Mouse (Mus musculus) intestine, embryonic 14.5 days (tissue): Measurements from ENCODE around the gene Arfip2. TPM values are rescaled to one million over a fixed set of nuclear protein-coding genes. Genes with fewer than 3 reads are reported as not detected.

Source experiments
- ATAC-seq: fragments of 200-750 bp; cut with Nextera tagmentation; replicated peaks from 2 replicates; pipeline ENCODE4 v1.8.0; 2017; ENCODE audit warnings: low read depth, moderate number of reproducible peaks, moderate TSS enrichment, moderate library complexity; ENCODE audit not compliant: low FRiP score, low TSS enrichment
- DNase-seq: peaks from one replicate; pipeline ENCODE4 v3.0.0-alpha.2; 2018; ENCODE audit warnings: low spot score
- H3K27ac ChIP-seq: fragments of 300-500 bp; sonication (generic); 2 replicates; pipeline ENCODE4 v1.5.1; 2014; ENCODE audit warnings: low read depth, mild to moderate bottlenecking, control low read depth
- H3K27me3 ChIP-seq: fragments of 300-500 bp; sonication (generic); replicated peaks from 2 replicates; pipeline ENCODE4 v1.6.1; 2014; ENCODE audit warnings: low read length, control low read depth; ENCODE audit not compliant: control insufficient read depth, insufficient read depth
- H3K36me3 ChIP-seq: fragments of 300-500 bp; sonication (generic); 2 replicates; pipeline ENCODE4 v1.6.1; 2014; ENCODE audit warnings: low read length, control low read depth; ENCODE audit not compliant: control insufficient read depth, insufficient read depth
- H3K4me1 ChIP-seq: fragments of 300-500 bp; sonication (generic); replicated peaks from 2 replicates; pipeline ENCODE4 v1.6.1; 2014; ENCODE audit warnings: low read length, control low read depth, mixed read lengths; ENCODE audit not compliant: control insufficient read depth, insufficient read depth
- H3K4me2 ChIP-seq: fragments of 300-500 bp; sonication (generic); 2 replicates; pipeline ENCODE4 v1.6.1; 2014; ENCODE audit warnings: low read length
- H3K4me3 ChIP-seq: fragments of 300-500 bp; sonication (generic); 2 replicates; pipeline ENCODE4 v1.5.1; 2014; ENCODE audit warnings: low read depth, low read length, control low read depth, mixed read lengths
- H3K9ac ChIP-seq: fragments of 300-500 bp; sonication (generic); 2 replicates; pipeline ENCODE4 v1.6.1; 2014; ENCODE audit warnings: mild to moderate bottlenecking, low read length
- H3K9me3 ChIP-seq: fragments of 300-500 bp; sonication (generic); 2 replicates; pipeline ENCODE4 v1.6.1; 2016; ENCODE audit warnings: low read length, control low read depth; ENCODE audit not compliant: control insufficient read depth
- WGBS: fragments of 180-500 bp; shearing (Covaris S2); extraction: QIAGEN DNeasy Blood & Tissue Kit; methylation state at CpG from one replicate; pipeline ENCODE4 v1.1.7; 2014; 5-methylcytosine and 5-hydroxymethylcytosine counted together
- polyA plus RNA-seq: library from polyadenylated mRNA; unstranded; fragments of >200 nt; fragmentation: Nextera tagmentation; extraction: Ambion mirVana; gene quantifications from 2 replicates; pipeline ENCODE4 v1.2.1, GENCODE M21; 2014

Gene Arfip2
- polyA plus RNA-seq, 1 experiment from 2014 or later, result 89.7 TPM

GRCm38 (mm10) chr7:105621053-105621452 is 19.2 kb downstream of the Arfip2 start:
- peaks cover 80% of the 10 kb centered on the region for H3K36me3 ChIP-seq

DNA sequence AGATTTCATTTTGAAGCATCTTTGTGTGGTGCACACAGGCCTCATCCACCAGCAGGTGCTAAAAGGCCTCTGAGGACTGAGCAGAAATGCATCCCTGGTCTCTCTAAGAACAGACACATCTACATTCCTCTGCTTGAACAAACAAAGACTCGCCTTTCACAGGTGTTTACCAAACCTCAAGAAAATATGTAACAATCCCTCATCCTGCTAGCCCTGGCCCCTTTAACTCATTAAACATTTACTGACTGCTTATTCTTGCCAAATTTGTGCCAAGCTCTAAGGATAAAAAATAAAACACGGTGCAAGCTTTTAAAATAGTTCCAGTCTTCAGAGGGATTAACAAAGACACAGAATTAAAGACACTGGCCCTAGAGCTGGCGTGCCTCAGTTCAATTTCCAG is 20.5 kb downstream of the Arfip2 start:
- Histone ChIP-seq H3K4me2 (no peak overlapping the region), H3K9me3 (no peaks in the 10 kb centered on the region), H3K4me3 (no peak overlapping the region), H3K36me3 (peaks cover 82% of the 10 kb centered on the region), H3K27ac (no peak overlapping the region), H3K27me3 (no peaks in the 10 kb centered on the region), H3K9ac (no peak overlapping the region), H3K4me1 (no peaks in the 10 kb centered on the region)
- DNase-seq (no peak), ATAC-seq (no peak)
- 53% methylated on average over 3 of the region's 3 CpGs for WGBS

More at GRCm38 (mm10) chr7:105621053-105621452, 19.2 kb downstream of the Arfip2 start:
- 64% methylated on average over 4 of the region's 4 CpGs for WGBS
- Histone ChIP-seq H3K4me1 (no peaks in the 10 kb centered on the region), H3K27me3 (no peaks in the 10 kb centered on the region), H3K4me2 (no peak overlapping the region), H3K9me3 (no peaks in the 10 kb centered on the region), H3K9ac (no peak overlapping the region), H3K27ac (no peak overlapping the region), H3K4me3 (no peak overlapping the region)
- no peak for DNase-seq
- no peak for ATAC-seq

- Histone ChIP-seq H3K4me3 (no peak overlapping the region), H3K27ac (no peak overlapping the region), H3K27me3 (no peaks in the 10 kb centered on the region), H3K9ac (no peak overlapping the region), H3K9me3 (no peaks in the 10 kb centered on the region), H3K36me3 (peaks cover 82% of the 10 kb centered on the region), H3K4me1 (no peaks in the 10 kb centered on the region), H3K4me2 (no peak overlapping the region)
- 94% methylated on average over 22 of the region's 22 CpGs for WGBS
- no peak for ATAC-seq
- DNase-seq, result no peak
Observed at GRCm38 (mm10) chr7:105617810-105618209, 22.4 kb downstream of the Arfip2 start.

DNA sequence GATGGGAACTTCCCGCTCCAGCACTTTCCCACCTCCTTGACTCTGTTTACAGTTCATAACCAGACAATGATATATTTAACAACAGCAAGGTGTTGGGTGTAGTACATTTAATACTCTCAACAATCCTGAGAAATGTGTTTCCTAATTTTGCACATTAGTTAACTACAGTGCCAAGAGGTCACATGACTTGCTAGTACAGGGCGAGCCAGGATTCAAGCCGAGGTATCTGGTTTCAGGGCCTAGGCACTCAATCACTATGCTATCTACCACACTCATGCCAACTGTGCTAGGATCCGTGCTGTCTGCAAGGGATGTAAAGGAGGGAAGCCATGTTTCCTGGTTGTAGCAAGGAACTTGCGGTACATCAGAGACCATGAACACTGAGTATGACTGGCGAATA is 23.7 kb downstream of the Arfip2 start:
- H3K27me3 ChIP-seq, result no peaks in the 10 kb centered on the region
- no peaks in the 10 kb centered on the region for H3K4me1 ChIP-seq
- no peaks in the 10 kb centered on the region for H3K9me3 ChIP-seq
- peaks cover 82% of the 10 kb centered on the region for H3K36me3 ChIP-seq
- ATAC-seq (no peak), DNase-seq (no peak)
- no peak overlapping the region for H3K4me2 ChIP-seq
- no peak overlapping the region for H3K9ac ChIP-seq
- WGBS, result 69% methylated on average over 6 of the region's 6 CpGs
- no peak overlapping the region for H3K27ac ChIP-seq
- no peak overlapping the region for H3K4me3 ChIP-seq

GRCm38 (mm10) chr7:105615720-105616119 is 24.5 kb downstream of the Arfip2 start:
- peaks cover 88% of the 10 kb centered on the region for H3K36me3 ChIP-seq
- H3K9me3 ChIP-seq, result no peaks in the 10 kb centered on the region
- no peak for DNase-seq

DNA sequence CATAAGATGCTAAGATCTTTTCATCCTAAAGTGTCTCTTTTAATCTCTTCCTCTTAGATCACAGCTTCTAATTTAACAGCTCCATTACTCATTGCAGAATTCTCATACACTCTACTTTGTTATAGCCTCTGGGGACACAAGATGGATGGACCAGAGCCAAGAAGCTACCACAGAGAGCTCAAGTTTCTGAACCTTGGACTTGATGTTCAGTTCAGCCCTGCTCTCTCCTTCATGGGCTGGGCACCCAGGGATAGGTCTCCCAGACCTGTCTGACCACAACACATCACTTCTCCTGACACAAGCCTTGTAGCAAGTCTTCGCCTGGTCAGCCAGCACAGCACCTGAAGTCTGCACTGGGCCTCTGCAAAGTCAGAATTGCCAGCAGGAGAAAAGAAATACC is 25.8 kb downstream of the Arfip2 start:
- 100% methylated on average over 1 of the region's 1 CpGs for whole genome bisulfite sequencing
- Histone ChIP-seq H3K9me3 (no peaks in the 10 kb centered on the region), H3K27me3 (no peaks in the 10 kb centered on the region), H3K4me3 (no peak overlapping the region), H3K4me1 (no peaks in the 10 kb centered on the region), H3K36me3 (peaks cover 93% of the 10 kb centered on the region), H3K4me2 (no peak overlapping the region), H3K9ac (no peak overlapping the region), H3K27ac (no peak overlapping the region)
- no peak for ATAC-seq
- no peak for DNase-seq

More at GRCm38 (mm10) chr7:105615720-105616119, 24.5 kb downstream of the Arfip2 start:
- 60% methylated on average over 1 of the region's 1 CpGs for WGBS
- Histone ChIP-seq H3K27me3 (no peaks in the 10 kb centered on the region), H3K4me1 (no peaks in the 10 kb centered on the region), H3K4me2 (no peak overlapping the region), H3K9ac (no peak overlapping the region), H3K27ac (no peak overlapping the region), H3K4me3 (no peak overlapping the region)
- ATAC-seq, result no peak

DNA sequence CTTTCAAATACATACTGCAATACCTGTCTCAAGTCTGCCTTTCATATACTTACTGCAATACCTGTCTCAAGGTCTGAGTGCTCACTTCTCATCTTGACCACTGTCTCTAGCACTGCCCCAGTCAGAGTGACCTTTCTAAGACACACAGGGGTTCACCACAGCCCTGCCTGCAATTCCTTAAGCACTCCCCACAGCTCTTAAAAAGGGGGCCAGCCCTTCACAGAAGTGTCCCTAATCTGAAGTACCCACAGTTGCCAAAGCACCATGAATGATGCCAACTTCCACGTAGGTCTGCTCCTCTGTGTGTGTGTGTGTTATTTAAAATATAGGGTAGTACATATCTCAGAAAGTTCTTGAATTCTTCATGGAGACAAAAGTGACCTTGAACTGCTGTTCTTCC is 28.4 kb downstream of the Arfip2 start:
- 96% methylated on average over 1 of the region's 1 CpGs for WGBS
- no peak overlapping the region for H3K4me2 ChIP-seq
- H3K27ac ChIP-seq, result no peak overlapping the region
- ATAC-seq (no peak), DNase-seq (no peak)
- no peaks in the 10 kb centered on the region for H3K27me3 ChIP-seq
- H3K9ac ChIP-seq, result no peak overlapping the region
- no peaks in the 10 kb centered on the region for H3K4me1 ChIP-seq
- peaks cover 68% of the 10 kb centered on the region for H3K36me3 ChIP-seq
- H3K9me3 ChIP-seq, result no peaks in the 10 kb centered on the region
- H3K4me3 ChIP-seq, result no peak overlapping the region

DNA sequence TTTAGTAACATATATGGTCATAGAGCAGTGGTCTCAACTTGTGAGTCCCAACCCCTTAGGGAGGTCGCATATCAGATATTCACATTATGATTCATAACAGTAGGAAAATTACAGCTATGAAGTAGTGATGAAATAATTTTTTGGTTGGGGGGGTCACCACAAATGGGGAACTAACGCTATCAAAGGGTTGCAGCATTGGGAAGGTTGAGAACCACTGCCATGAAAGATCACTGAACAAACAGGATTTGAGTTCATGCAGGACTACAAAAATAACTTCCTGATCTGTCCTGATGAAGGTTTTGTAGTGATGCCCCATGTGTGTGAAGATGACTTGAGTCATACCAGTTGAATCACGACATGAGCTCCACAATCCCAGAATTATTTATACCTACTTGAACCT is 31.7 kb downstream of the Arfip2 start:
- peaks cover 39% of the 10 kb centered on the region for H3K36me3 ChIP-seq
- no peak overlapping the region for H3K9ac ChIP-seq
- no peak overlapping the region for H3K4me3 ChIP-seq
- DNase-seq (no peak), ATAC-seq (no peak)
- no peaks in the 10 kb centered on the region for H3K27me3 ChIP-seq
- H3K9me3 ChIP-seq, result no peaks in the 10 kb centered on the region
- H3K4me2 ChIP-seq, result no peak overlapping the region
- WGBS, result 90% methylated on average over 3 of the region's 3 CpGs
- H3K27ac ChIP-seq, result no peak overlapping the region
- H3K4me1 ChIP-seq, result no peaks in the 10 kb centered on the region

DNA sequence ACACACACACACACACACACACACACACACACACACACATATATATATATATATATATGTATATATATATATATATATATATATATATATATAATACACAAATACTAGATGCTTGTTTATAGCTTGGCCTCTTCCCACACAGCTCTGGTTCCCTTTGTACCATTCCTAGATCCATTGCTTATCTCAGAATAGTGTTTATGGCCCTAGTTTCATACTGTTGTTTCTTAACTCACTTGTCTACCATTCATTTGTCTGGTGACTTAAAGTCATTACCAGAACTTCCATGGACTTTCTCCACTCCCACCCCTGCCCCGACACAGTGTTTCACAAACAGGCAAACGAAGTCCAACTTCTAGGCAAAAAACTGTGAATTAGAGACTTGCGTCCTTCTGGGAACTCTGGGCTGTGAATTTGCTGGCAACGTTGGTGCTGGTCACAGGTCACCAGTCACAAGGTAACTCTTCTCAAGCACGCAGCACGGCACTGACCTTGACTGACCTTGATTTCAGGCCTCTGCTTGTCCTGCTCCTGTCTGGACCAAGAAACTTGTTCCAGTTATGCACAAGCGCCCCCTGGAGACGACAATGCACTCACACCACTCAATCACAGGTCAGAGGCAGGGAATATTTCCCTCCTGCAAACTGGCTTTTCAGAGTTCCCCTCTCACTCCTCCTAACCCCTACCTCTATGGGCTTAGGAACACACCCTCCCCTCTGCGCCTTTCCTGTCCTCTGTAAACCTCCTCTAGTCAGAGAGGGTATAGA is 37.2 kb downstream of the Arfip2 start:
- ATAC-seq, result no peak; the same call in 1 of the 2 replicates
- no peak overlapping the region for H3K9ac ChIP-seq
- H3K36me3 ChIP-seq, result no peaks in the 10 kb centered on the region
- H3K4me1 ChIP-seq, result no peaks in the 10 kb centered on the region
- WGBS, result 36% methylated on average over 9 of the region's 9 CpGs
- peak; percentile 74 for DNase-seq
- H3K4me2 ChIP-seq, result no peak overlapping the region
- H3K9me3 ChIP-seq, result no peaks in the 10 kb centered on the region
- no peak overlapping the region for H3K4me3 ChIP-seq
- H3K27ac ChIP-seq, result no peak overlapping the region
- H3K27me3 ChIP-seq, result no peaks in the 10 kb centered on the region
